Mouse (Mus musculus): ENCODE results near the gene Kmt2d. TPM values are rescaled to one million over a fixed set of nuclear protein-coding genes. Genes with fewer than 3 reads are reported as not detected.
A peak's percentile ranks its signal among the peaks of the same experiment; 100 is the strongest.

Gene Kmt2d
- polyA plus RNA-seq, 1 experiment from 2014 or later = 9.2 TPM

GRCm38 (mm10) chr15:98897495-98897894 lies 26.5 kb upstream of the Kmt2d start:
- Histone ChIP-seq H3K9me3 (replicated peaks) (no peaks in the 10 kb centered on the region), H3K36me3 (no peaks in the 10 kb centered on the region), H3K4me1 (replicated peaks) (peaks cover 49% of the 10 kb centered on the region), H3K9ac (peak overlapping the region; percentile 55; the same call in 1 of the 2 replicates), H3K27ac (ENCODE audit: poor library complexity, severe bottlenecking) (no peak overlapping the region), H3K27me3 (replicated peaks) (peaks cover 67% of the 10 kb centered on the region), H3K4me3 (peak overlapping the region; percentile 47), H3K4me2 (peak overlapping the region; percentile 88)
- ATAC-seq (ENCODE audit: insufficient number of reproducible peaks, low FRiP score) = peak; percentile 46; the same call in 1 of the 2 replicates
- WGBS = 2% methylated on average over 10 of the region's 10 CpGs

GRCm38 (mm10) chr15:98895635-98896589 lies 24.9 kb upstream of the Kmt2d start:
- H3K27ac ChIP-seq (ENCODE audit: poor library complexity, severe bottlenecking) = peak overlapping the region; percentile 51
- WGBS = 2% methylated on average over 39 of the region's 41 CpGs
- peak; percentile 42; the same call in 1 of the 2 replicates for ATAC-seq (ENCODE audit: insufficient number of reproducible peaks, low FRiP score)

DNA sequence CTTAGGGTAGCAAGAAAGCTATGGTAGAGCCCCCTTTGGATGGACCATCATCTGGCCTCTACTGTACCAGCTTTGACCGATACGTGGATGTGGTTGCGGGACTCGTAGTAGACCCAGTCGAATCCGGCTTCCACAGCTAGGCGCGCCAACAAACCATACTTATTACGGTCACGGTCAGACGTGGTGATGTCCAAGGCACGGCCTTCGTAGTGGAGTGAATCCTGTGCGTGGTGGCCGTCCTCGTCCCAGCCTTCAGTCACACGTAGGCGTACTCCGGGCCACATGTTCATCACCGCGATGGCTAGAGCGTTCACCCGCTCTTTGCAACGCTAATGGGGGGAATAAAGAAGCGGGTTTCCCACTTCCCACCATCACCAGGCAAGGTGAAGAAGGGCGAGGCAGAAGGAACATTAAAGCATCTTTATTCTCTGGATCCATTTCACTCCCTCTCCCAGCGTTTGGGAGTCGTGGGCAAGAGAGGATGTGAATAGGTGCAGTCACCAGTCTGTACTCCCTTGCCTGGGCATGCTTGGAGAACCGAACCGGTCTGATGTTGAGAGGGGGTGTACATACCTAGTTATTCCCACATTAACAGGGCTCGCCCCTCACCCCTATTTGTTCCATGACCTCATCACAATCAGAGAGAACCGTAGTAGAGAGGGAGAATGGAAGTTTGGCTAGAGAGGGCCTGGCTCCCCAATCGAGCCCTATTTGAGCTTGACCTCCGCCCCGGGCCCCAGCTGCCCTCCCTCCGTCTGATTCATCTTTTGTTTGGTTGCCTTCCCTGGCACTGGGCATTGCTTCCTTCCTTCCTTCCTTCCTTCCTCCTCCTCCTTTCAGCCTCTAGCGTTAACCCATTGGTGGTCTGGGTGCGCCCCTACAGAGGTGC lies 24.0 kb upstream of the Kmt2d start:
- ATAC-seq (ENCODE audit: insufficient number of reproducible peaks, low FRiP score) = no peak; the same call in 1 of the 2 replicates
- Histone ChIP-seq H3K4me2 (peak overlapping the region; percentile 95), H3K36me3 (no peaks in the 10 kb centered on the region), H3K9me3 (replicated peaks) (no peaks in the 10 kb centered on the region), H3K27ac (ENCODE audit: poor library complexity, severe bottlenecking) (peak overlapping the region; percentile 51; the same call in 1 of the 2 replicates), H3K4me3 (peak overlapping the region; percentile 59), H3K27me3 (replicated peaks) (peaks cover 73% of the 10 kb centered on the region), H3K9ac (peak overlapping the region; percentile 64), H3K4me1 (replicated peaks) (peaks cover 49% of the 10 kb centered on the region)
- 5% methylated on average over 38 of the region's 38 CpGs for WGBS

More at GRCm38 (mm10) chr15:98895635-98896589, 24.9 kb upstream of the Kmt2d start:
- H3K4me1 ChIP-seq (replicated peaks) = peaks cover 49% of the 10 kb centered on the region
- H3K9me3 ChIP-seq (replicated peaks) = no peaks in the 10 kb centered on the region
- peaks cover 73% of the 10 kb centered on the region for H3K27me3 ChIP-seq (replicated peaks)
- H3K9ac ChIP-seq = peak overlapping the region; percentile 51
- H3K4me3 ChIP-seq = peak overlapping the region; percentile 59
- H3K4me2 ChIP-seq = peak overlapping the region; percentile 95
- H3K36me3 ChIP-seq = no peaks in the 10 kb centered on the region

DNA sequence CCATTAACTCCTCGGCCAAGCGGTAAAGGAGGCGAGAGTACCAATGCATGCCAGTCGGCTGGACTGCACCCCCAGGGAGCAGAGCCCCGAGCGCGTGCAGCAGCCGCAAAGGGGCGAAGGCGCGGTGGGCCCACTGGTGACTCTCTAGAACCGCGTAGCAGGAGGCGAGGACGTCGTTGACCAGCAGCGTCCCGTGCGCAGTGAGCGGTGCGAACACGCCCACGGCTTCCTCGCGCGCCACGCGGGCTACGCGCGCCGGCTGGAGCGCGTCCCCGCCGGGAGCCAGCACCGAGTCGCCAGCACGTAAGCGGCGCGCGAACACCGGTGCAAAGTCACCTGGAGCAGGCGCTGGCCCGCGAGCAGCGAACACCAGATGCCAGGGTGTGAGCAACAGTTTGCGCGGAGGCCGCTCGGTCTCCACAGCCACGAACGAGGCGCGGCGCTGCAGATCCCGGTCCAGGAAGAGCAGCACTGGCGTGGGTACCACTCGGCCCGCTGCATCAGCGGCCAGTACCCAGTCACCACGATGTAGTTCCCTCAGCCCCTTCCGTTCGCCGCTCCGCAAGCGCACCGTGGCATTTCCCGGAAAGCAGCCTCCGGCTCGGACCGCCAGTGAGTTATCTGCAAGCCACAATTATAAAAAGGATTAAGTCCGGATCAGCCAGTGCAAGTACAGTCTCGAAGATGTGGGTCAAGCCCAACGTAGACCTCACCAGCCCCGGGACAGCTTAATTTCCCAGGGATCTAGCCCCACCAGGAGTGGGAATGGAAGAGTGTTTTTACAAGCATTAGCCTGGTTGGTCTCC lies 23.1 kb upstream of the Kmt2d start, which contains the start of gene Rhebl1:
TSS of gene Rhebl1 (minus strand) at position 601 of the 806 bp plus-strand sequence.
- peak within 1 kb of the TSS; percentile 64 for H3K9ac ChIP-seq

GRCm38 (mm10) chr15:98893036-98893435 lies 22.0 kb upstream of the Kmt2d start:
- Histone ChIP-seq H3K9me3 (replicated peaks) (no peaks in the 10 kb centered on the region), H3K27me3 (replicated peaks) (peaks cover 60% of the 10 kb centered on the region), H3K4me2 (peak overlapping the region; percentile 95; the same call in 1 of the 2 replicates), H3K4me3 (no peak overlapping the region), H3K9ac (no peak overlapping the region), H3K36me3 (no peaks in the 10 kb centered on the region), H3K27ac (ENCODE audit: poor library complexity, severe bottlenecking) (no peak overlapping the region), H3K4me1 (replicated peaks) (peaks cover 42% of the 10 kb centered on the region)
- ATAC-seq (ENCODE audit: insufficient number of reproducible peaks, low FRiP score) = no peak
- 56% methylated on average over 4 of the region's 4 CpGs for WGBS

More for the DNA sequence above, 23.1 kb upstream of the Kmt2d start, which contains the start of gene Rhebl1:
- H3K9me3 ChIP-seq (replicated peaks) = no peaks in the 10 kb centered on the region
- no peak for ATAC-seq (ENCODE audit: insufficient number of reproducible peaks, low FRiP score)
- peak within 1 kb of the TSS; percentile 51; the same call in 1 of the 2 replicates for H3K27ac ChIP-seq (ENCODE audit: poor library complexity, severe bottlenecking)
- H3K4me3 ChIP-seq = peak within 1 kb of the TSS; percentile 59
- H3K4me2 ChIP-seq = peak within 1 kb of the TSS; percentile 95
- no peaks in the 10 kb centered on the region for H3K36me3 ChIP-seq
- 1% methylated on average over 77 of the region's 77 CpGs for WGBS
- H3K27me3 ChIP-seq (replicated peaks) = peaks cover 70% of the 10 kb centered on the region
- peaks cover 49% of the 10 kb centered on the region for H3K4me1 ChIP-seq (replicated peaks)

- 20% methylated on average over 6 of the region's 6 CpGs for WGBS
- H3K4me1 ChIP-seq (replicated peaks) = peaks cover 33% of the 10 kb centered on the region
- H3K9ac ChIP-seq = 0 out of 2 replicates have a peak overlapping the region, but pooled peaks have one; percentile 35
- no peak overlapping the region for H3K4me3 ChIP-seq
- H3K9me3 ChIP-seq (replicated peaks) = no peaks in the 10 kb centered on the region
- H3K36me3 ChIP-seq = no peaks in the 10 kb centered on the region
- 0 out of 2 replicates have a peak overlapping the region, but pooled peaks have one; percentile 59 for H3K4me2 ChIP-seq
- peak; percentile 37; the same call in 1 of the 2 replicates for ATAC-seq (ENCODE audit: insufficient number of reproducible peaks, low FRiP score)
- peaks cover 52% of the 10 kb centered on the region for H3K27me3 ChIP-seq (replicated peaks)
- H3K27ac ChIP-seq (ENCODE audit: poor library complexity, severe bottlenecking) = no peak overlapping the region
Observed at GRCm38 (mm10) chr15:98891907-98892606, 21.1 kb upstream of the Kmt2d start.

DNA sequence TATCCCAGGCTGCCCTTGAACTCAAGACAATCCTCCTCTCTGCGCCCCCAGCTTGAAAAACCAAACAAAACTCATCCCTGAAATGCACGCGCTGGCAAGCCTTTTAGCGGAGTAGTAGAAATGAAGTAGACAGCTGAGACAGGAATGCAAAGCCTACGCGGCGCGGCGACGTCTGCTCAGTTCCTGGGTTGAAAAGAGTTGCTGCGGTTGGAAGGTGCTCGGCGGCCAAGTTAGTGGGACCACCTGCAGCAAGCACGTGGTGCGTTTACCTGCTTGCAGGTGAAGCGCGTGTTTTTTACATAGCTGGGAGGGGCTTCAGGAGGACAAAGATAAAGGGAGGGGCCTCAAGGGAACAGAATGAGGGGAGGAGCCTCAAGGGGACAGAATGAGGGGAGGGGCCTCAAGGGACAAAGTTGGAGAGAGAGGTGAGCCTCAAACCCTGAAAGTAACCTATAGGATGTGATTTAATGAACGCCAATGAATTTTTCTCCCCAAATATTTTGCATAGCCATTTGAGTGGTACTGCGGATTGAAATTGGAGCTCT lies 20.3 kb upstream of the Kmt2d start:
- Histone ChIP-seq H3K27ac (ENCODE audit: poor library complexity, severe bottlenecking) (no peak overlapping the region), H3K36me3 (no peaks in the 10 kb centered on the region), H3K4me2 (peak overlapping the region; percentile 59), H3K4me3 (peak overlapping the region; percentile 28), H3K9me3 (replicated peaks) (no peaks in the 10 kb centered on the region), H3K9ac (peak overlapping the region; percentile 46; the same call in 1 of the 2 replicates), H3K4me1 (replicated peaks) (peaks cover 27% of the 10 kb centered on the region), H3K27me3 (replicated peaks) (peaks cover 44% of the 10 kb centered on the region)
- 12% methylated on average over 19 of the region's 19 CpGs for WGBS
- no peak for ATAC-seq (ENCODE audit: insufficient number of reproducible peaks, low FRiP score)

GRCm38 (mm10) chr15:98887526-98887925 lies 16.5 kb upstream of the Kmt2d start:
- H3K4me1 ChIP-seq (replicated peaks) = no peaks in the 10 kb centered on the region; the same call in 1 of the 2 replicates
- no peak overlapping the region for H3K4me3 ChIP-seq
- H3K27me3 ChIP-seq (replicated peaks) = 0 out of 2 replicates have a peak, but pooled peaks cover 6% of the 10 kb centered on the region
- no peak overlapping the region for H3K4me2 ChIP-seq
- no peaks in the 10 kb centered on the region for H3K36me3 ChIP-seq
- no peak overlapping the region for H3K9ac ChIP-seq
- 80% methylated on average over 7 of the region's 7 CpGs for WGBS
- no peak for ATAC-seq (ENCODE audit: insufficient number of reproducible peaks, low FRiP score)
- no peak overlapping the region for H3K27ac ChIP-seq (ENCODE audit: poor library complexity, severe bottlenecking)
- H3K9me3 ChIP-seq (replicated peaks) = no peaks in the 10 kb centered on the region

- no peaks in the 10 kb centered on the region for H3K9me3 ChIP-seq (replicated peaks)
- 61% methylated on average over 8 of the region's 8 CpGs for WGBS
- 0 out of 2 replicates have a peak, but pooled peaks cover 4% of the 10 kb centered on the region for H3K27me3 ChIP-seq (replicated peaks)
- no peak overlapping the region for H3K4me3 ChIP-seq
- no peak overlapping the region for H3K4me2 ChIP-seq
- H3K27ac ChIP-seq (ENCODE audit: poor library complexity, severe bottlenecking) = no peak overlapping the region
- H3K9ac ChIP-seq = no peak overlapping the region
- H3K36me3 ChIP-seq = no peaks in the 10 kb centered on the region
- H3K4me1 ChIP-seq (replicated peaks) = peaks cover 2% of the 10 kb centered on the region
- no peak for ATAC-seq (ENCODE audit: insufficient number of reproducible peaks, low FRiP score)
Observed at GRCm38 (mm10) chr15:98886667-98887387, 15.8 kb upstream of the Kmt2d start.
